Mouse (Mus musculus): ENCODE results near the gene Kpna3.

GRCm38 (mm10) chr14:61405761-61406160, 33.9 kb downstream of the Kpna3 start:
- TF ChIP-seq CTCF (IDR thresholded peaks at IDR 0.05; ENCODE audit: low read depth): no peak
- TF ChIP-seq EP300 (IDR thresholded peaks at IDR 0.05; ENCODE audit: low read depth): no peak

Data from liver, embryonic 14.5 days (tissue).